Mouse (Mus musculus) embryonic fibroblast, embryonic 13.5 days (primary cell): ENCODE results near the gene BC048403.

Source experiments
- CTCF ChIP-seq: IDR thresholded peaks from 2 replicates; pipeline ENCODE4 v1.5.1; 2011; ENCODE audit warnings: mild to moderate bottlenecking, control low read depth, low read length, moderate library complexity, borderline replicate concordance; ENCODE audit not compliant: insufficient read depth
- POLR2A ChIP-seq: IDR thresholded peaks from 2 replicates; pipeline ENCODE4 v1.6.1; 2011; ENCODE audit warnings: low read depth, mild to moderate bottlenecking, control low read depth, low read length, moderate library complexity

DNA sequence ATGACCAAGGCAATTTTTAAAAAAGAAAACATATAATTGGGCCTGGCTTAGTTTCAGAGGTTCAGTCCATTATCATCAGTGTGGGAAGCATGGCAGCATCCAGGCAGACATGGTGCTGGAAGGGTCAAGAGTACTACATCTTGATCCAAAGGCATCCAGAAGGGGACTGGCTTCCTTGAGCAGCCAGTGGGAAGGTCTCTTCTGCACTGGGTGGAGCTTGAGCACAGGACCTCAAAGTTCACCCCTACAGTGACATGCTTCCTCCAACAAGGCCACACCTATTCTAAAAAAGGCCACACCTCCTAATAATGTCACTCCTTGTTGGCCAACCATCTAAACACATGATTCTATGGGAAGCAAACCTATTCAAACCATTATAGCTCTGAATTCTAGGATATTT is 22.9 kb upstream of the BC048403 start:
- TF ChIP-seq CTCF (no peak), POLR2A (no peak)
